Mouse (Mus musculus): Measurements from ENCODE around the gene Slc4a7.

Slc4a7 gene

GRCm38 (mm10) chr14:14701710-14702329 is at the start of gene Slc4a7:
Gene Slc4a7, plus strand, starts transcription at chr14:14702279.
- peak; percentile 58 for DNase-seq (ENCODE audit: low read depth, low spot score)

GRCm38 (mm10) chr14:14670597-14670996 is 31.5 kb upstream of the Slc4a7 start:
- no peak for DNase-seq (ENCODE audit: low read depth, low spot score)

GRCm38 (mm10) chr14:14681611-14682010 is 20.5 kb upstream of the Slc4a7 start:
- DNase-seq (ENCODE audit: low read depth, low spot score) = peak; percentile 54

GRCm38 (mm10) chr14:14684771-14685170 is 17.3 kb upstream of the Slc4a7 start:
- DNase-seq (ENCODE audit: low read depth, low spot score) = peak; percentile 90

- DNase-seq (ENCODE audit: low read depth, low spot score) = peak; percentile 86
Observed at GRCm38 (mm10) chr14:14686101-14686551, 16.0 kb upstream of the Slc4a7 start.

- peak; percentile 86 for DNase-seq (ENCODE audit: low read depth, low spot score)
Observed at GRCm38 (mm10) chr14:14687258-14687890, 14.7 kb upstream of the Slc4a7 start.

- DNase-seq (ENCODE audit: low read depth, low spot score) = peak; percentile 99
Observed at GRCm38 (mm10) chr14:14702399-14703345, 593 bp downstream of the Slc4a7 start.

- DNase-seq (ENCODE audit: low read depth, low spot score) = peak; percentile 73
Observed at GRCm38 (mm10) chr14:14703346-14703871, 1.3 kb downstream of the Slc4a7 start.

GRCm38 (mm10) chr14:14704651-14705050 is 2.6 kb downstream of the Slc4a7 start:
- DNase-seq (ENCODE audit: low read depth, low spot score) = peak; percentile 66

GRCm38 (mm10) chr14:14705126-14705525 is 3.0 kb downstream of the Slc4a7 start:
- DNase-seq (ENCODE audit: low read depth, low spot score) = peak; percentile 56

- peak; percentile 76 for DNase-seq (ENCODE audit: low read depth, low spot score)
Observed at GRCm38 (mm10) chr14:14706381-14706780, 4.3 kb downstream of the Slc4a7 start.

GRCm38 (mm10) chr14:14707061-14707460 is 5.0 kb downstream of the Slc4a7 start:
- peak; percentile 50 for DNase-seq (ENCODE audit: low read depth, low spot score)

- DNase-seq (ENCODE audit: low read depth, low spot score) = no peak
Observed at GRCm38 (mm10) chr14:14709021-14709420, 6.9 kb downstream of the Slc4a7 start.

GRCm38 (mm10) chr14:14714130-14714529 is 12.1 kb downstream of the Slc4a7 start:
- peak; percentile 56 for DNase-seq (ENCODE audit: low read depth, low spot score)

GRCm38 (mm10) chr14:14715794-14716193 is 13.7 kb downstream of the Slc4a7 start:
- DNase-seq (ENCODE audit: low read depth, low spot score) = no peak

- no peak for DNase-seq (ENCODE audit: low read depth, low spot score)
Observed at GRCm38 (mm10) chr14:14716843-14717242, 14.8 kb downstream of the Slc4a7 start.

- DNase-seq (ENCODE audit: low read depth, low spot score) = no peak
Observed at GRCm38 (mm10) chr14:14718556-14718955, 16.5 kb downstream of the Slc4a7 start.

GRCm38 (mm10) chr14:14781169-14781568 is 79.1 kb downstream of the Slc4a7 start:
- DNase-seq (ENCODE audit: low read depth, low spot score) = peak; percentile 39

- peak; percentile 52 for DNase-seq (ENCODE audit: low read depth, low spot score)
Observed at GRCm38 (mm10) chr14:14784223-14784622, 82.1 kb downstream of the Slc4a7 start.

GRCm38 (mm10) chr14:14786979-14787378 is 84.9 kb downstream of the Slc4a7 start:
- no peak for DNase-seq (ENCODE audit: low read depth, low spot score)

- no peak for DNase-seq (ENCODE audit: low read depth, low spot score)
Observed at GRCm38 (mm10) chr14:14789840-14790470, 87.9 kb downstream of the Slc4a7 start.
